Mouse (Mus musculus): ENCODE results near the gene Tmem104. TPM values are rescaled to one million over a fixed set of nuclear protein-coding genes. Genes with fewer than 3 reads are reported as not detected.

Gene Tmem104
- total RNA-seq, 2 experiments from 2014 or later = 9.5 to 9.6 TPM

- no peak for DNase-seq
- intact Hi-C loops (cut with DNase I) = loop anchor here (5.0 kb wide), 1 partner anchor 41 kb away; no protein-coding TSS in a partner anchor
These were observed 85.7 kb downstream of the Tmem104 start for GRCm38 (mm10) chr11:115272894-115273498.

DNA sequence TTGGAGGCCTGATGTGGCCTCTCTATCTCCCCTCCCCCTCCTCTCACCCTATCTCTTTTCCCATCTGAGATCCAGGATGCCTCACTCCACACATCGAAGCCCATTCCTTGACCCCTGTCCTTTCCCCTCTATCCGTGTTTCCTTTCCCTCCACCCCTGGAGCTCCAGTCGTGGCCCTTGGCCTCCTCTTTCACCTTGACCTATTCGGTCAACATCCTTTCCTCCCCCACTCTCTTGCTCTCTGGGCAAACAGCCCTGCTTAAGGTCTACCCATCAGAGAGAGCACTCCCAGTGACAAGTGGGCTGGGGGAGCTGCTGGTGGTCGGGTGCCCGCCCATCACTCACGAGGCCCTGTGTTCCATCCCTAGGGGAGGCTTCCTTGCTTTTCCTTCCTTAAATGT lies 86.4 kb downstream of the Tmem104 start:
- intact Hi-C loops (cut with DNase I) = loop anchor here (5.0 kb wide), 1 partner anchor 41 kb away; no protein-coding TSS in a partner anchor
- no peak for DNase-seq

DNA sequence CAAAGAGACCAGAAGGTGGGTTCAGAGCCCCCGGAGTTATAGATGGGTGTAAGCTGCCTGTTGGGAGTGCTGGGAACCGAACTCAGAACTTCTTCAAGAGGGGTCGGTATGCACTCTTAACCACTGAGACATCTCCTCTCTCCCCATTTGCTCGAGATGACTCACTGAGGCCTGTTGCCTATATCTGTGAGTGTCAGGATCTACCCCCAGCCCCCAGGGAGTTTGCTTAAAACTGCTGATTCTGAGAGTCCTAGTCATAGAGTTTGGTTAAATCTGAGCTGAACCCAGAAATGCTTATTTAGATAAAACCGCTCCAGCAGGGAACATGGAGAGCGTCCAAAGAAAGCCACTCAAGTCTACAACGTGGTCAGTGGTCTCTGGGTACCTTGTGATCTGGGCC lies 86.9 kb downstream of the Tmem104 start:
- DNase-seq = no peak
- intact Hi-C loops (cut with DNase I) = loop anchor here (5.0 kb wide), 1 partner anchor 42 kb away; no protein-coding TSS in a partner anchor

DNA sequence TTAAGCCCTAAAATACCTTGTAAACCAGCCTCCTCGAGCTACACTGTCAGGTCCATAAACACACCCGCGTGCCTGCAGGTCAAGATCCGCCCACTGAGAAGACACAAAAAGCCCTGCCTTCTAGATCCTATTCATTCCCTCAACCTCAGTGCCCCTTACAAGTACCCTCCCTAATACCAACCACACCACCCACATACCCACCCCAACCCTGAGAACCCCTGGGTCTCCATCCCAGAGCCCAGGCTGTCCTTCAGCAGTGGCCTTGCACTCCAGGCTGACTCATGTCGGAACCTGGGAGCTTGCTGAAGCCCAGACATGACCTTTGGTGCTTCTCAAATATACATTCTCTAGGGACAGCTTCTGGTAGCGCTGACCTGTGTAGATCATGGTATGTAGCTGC lies 87.5 kb downstream of the Tmem104 start:
- intact Hi-C loops (cut with DNase I) = loop anchor here (5.0 kb wide), 1 partner anchor 42 kb away; no protein-coding TSS in a partner anchor

GRCm38 (mm10) chr11:115275509-115275908 lies 88.2 kb downstream of the Tmem104 start:
- intact Hi-C loops (cut with DNase I) = no loop called here
- DNase-seq = no peak

More for the DNA sequence above, 87.5 kb downstream of the Tmem104 start:
- DNase-seq = no peak

GRCm38 (mm10) chr11:115275954-115276353 lies 88.7 kb downstream of the Tmem104 start:
- no peak for DNase-seq
- intact Hi-C loops (cut with DNase I) = no loop called here

DNA sequence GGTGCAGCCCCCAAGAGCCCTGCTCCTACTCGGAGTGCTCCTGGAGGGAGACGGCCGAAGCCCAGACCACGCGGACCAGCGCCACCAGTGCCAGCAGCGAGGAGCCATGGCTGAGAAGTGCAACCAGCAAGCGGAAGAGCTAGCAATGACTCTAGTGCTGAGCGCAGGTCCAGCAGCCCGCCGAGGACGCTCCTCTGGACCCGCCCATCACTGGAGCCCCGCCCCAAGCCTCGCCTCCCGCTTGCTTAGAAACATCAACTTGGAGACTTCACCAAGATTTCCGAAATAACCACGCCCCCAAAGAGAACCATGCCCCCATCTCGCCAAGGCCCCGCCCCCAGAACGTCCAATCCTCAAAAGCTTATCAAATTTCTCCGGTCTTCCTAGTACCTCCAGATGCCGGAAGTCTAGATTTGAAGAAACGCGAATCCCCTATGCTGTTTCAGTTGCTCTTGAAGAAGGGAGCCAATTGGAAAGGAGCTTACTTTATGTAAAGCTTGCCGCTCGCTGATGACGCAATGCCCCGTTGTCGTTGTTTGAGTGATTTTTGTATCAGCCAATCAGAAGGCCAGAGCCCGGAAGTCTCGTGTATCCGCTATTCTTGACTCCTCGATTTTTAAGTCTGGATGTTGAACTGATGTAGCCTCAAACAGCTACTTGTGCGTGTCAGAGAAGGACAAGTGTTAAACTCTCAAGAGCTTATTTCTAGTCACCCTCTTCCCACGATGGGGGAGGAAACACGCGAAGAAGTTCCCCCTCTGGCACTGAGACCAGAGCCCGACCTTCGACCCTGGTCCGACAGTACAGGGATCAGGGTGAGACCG lies 89.7 kb downstream of the Tmem104 start, which contains the start of gene Fdxr:
Fdxr (minus strand) TSS at position 271 of the 824 bp plus-strand sequence.
- intact Hi-C loops (cut with DNase I) = no loop called here
- peak; percentile 96 to 98 for DNase-seq

DNA sequence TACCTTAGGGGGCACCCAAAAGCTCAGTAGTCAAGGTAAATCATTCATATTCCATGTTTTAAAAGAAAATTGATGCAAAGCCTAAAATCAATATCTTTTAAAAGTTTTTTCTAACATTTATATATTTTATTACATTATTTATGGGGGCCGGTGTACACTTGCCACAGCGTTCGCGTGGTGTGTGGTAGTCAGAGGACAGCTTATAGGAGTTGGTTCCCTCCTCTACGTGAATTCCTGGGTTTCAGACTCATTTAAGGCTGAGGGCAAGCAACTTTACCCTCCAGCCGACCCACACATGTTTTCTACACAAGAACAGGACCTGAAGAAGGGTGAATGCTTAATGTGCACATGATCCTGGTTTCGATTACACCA lies 90.3 kb downstream of the Tmem104 start:
- DNase-seq = no peak
- intact Hi-C loops (cut with DNase I) = no loop called here

GRCm38 (mm10) chr11:115278176-115278575 lies 90.9 kb downstream of the Tmem104 start:
- intact Hi-C loops (cut with DNase I) = no loop called here
- no peak for DNase-seq

DNA sequence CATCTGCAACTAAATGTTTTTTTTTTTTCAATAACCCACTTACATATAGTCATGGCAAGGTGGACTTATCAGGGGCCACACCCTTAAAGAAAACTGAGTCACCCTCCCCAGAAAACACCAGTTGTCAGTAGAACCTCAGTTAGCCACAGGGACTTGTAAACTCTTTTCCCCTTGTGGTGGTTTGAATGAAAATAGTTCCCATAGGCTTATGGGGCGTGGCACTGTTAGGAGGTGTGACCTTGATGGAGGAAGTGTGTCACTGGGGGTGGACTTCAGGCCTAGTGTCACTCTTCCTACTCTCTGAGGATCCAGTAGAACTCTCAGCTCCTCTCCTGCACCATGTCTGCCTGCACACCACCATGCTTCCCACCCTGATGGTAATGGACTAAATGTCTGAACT lies 92.4 kb downstream of the Tmem104 start:
- intact Hi-C loops (cut with DNase I) = no loop called here
- no peak for DNase-seq

DNA sequence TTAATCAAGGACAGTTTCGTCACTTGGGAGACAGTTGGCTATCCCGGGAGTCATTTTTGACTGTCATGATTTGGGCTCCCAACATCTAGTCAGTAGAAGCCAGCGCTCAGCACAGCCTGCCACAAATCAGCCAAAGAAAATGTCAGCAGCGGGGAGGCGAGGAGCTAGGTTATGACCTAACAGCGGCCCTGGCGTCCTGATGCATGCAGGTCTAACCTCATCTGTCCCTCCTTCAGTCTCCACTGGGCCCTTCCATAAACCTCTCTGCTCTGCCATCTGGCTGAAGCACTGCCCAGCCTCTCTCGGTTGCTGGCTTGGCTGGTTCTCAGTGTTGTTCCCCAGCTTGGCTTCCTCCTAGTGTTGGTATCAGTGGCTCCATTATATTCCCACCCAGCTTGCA lies 95.0 kb downstream of the Tmem104 start:
- peak; percentile 45 to 48 for DNase-seq
- intact Hi-C loops (cut with DNase I) = no loop called here

GRCm38 (mm10) chr11:115282723-115283485 lies 95.6 kb downstream of the Tmem104 start:
- DNase-seq = no peak
- intact Hi-C loops (cut with DNase I) = no loop called here

DNA sequence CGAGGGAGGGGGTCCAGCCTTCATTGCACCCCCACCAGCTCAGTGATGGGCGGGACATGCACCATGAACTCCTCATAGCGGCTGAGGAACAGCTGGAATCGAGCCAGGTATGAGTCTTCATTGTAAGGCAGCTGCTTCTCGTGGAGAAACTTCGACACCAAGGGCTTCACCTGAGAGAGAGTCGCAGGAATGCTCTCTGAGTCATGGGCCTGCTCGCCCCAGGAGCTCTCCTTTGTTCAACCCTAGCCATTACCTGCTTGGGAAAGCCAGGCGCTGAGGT lies 96.1 kb downstream of the Tmem104 start:
- intact Hi-C loops (cut with DNase I) = no loop called here
- DNase-seq = no peak

DNA sequence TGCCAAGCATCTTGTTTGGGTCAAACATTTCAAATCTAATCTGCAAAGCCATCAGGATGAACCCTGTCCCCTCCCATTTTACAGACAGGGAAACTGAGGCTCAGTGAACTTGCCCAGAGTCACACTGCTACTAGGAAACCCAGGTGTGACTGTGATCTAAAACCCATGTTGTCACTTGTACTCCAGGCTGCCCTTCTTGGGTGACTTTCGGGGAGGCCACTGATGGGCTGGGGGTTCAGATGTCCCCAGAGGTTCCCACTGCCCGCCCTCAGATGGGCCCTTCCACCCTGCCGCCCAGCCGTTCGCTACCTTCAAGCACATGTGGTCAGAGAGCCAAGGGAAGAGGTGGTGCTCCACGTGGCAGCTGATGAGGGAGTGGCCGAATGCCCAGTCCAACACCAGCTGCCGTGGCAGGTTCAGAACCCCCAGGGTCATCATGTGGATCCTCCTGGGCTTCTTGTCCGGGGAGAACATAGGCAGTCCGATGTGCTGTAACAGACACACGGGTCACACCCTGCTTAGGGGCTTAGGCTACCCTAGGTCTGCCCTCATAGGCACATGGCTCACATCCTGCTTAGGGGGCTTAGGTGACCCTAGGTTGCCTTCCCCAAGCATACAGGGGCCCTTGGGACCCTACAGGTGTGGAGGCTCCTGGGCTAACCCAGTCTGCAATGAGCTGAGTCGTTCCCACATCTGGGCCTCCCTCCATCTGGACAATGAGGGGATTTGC lies 96.8 kb downstream of the Tmem104 start:
- no peak for DNase-seq
- intact Hi-C loops (cut with DNase I) = no loop called here

- intact Hi-C loops (cut with DNase I) = no loop called here
- DNase-seq = no peak
These were observed 98.0 kb downstream of the Tmem104 start for GRCm38 (mm10) chr11:115285282-115285681.

DNA sequence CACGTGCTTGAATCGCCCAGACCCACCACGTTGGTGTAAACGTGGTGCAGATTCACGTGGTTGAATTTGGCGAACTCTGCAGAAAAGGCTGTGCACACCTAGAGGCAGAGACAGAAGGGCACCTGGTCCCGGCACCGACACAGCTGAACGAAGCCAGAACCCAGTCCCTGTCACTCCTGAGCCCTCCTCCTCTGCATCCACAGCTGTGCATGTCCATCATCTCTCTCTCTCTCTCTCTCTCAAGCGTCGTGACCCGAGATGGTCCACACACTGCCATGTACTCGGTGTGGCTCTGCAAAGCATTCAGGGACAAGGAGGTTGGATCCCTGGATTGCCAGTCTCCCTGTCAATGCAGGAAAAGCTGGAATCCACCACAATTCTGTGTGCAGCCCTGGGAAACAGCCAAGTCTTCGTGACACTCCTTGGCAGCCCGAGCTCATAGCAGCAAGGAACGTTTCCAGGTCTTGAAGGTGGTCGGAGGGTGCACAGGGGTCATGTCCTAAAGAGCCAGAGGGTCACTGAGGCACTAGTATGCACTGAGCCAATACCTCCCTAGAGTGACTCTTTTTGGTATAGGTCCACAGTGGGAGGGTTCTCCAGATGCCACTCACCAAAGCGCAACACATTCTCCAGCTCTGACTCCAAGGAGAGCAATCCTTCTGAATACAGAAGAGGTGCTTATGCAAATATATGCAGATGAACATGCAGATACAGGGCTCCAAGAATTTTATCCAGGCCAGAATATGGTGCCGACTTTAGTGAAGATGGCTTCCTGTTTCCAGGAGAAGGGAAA lies 99.1 kb downstream of the Tmem104 start:
- DNase-seq = no peak
- intact Hi-C loops (cut with DNase I) = no loop called here

DNA sequence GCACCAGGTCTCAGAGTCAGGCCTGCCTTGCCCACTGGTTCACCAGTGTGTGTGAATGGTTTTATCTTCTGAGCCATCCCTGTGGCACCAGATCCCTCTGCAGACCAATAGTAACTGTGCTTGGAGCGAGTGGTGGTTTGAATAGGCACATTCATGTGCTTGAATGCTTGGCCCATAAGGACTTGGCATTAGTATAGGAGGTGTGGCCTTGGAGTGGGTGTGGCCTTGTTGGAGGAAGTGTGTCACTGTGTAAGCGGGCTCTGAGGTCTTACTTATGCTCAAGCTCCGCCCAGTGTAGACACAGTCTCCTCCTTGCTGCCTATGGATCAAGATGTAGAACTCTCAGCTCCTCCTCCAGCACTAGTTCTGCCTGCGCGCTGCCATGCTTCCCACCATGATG lies 100.1 kb downstream of the Tmem104 start:
- intact Hi-C loops (cut with DNase I) = no loop called here
- DNase-seq = no peak

DNA sequence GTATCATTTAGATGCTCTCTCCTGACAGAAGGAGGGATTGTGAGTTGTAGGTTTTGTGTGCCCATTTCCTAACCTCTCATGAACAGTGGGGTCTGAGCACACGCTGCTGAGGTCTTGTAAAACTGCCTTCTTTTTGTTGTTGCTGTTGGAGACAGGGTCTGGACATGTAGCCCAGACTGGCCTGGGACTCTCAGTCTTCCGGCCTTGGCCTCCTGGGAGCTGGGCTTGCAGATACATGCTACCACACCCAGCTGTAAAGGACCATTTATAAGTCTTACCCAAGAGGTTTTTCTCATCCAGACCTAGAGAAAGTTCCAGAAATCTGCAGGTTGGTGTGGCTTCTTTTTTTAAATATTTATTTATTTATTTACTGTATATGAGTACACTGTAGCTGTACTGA lies 101.0 kb downstream of the Tmem104 start:
- intact Hi-C loops (cut with DNase I) = no loop called here
- no peak for DNase-seq

DNA sequence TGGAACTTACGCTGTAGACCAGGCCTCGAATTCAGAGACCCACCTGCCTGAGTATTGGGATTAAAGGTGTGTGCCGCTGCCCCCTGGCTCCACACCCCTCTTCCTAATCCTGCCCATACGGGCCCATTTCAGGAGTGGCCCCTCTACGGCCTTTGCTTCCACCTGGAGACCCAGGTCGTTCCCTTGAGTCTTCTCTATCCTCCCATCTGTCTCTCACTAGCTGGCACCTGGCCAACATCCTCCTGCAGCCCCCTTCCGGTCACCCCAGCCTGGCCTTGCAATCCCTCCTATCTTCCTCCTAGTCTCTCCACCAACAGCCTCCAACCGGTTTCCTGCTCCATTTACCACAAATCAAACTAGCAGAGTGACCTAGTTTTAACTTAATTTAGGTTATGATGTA lies 102.6 kb downstream of the Tmem104 start:
- DNase-seq = no peak
- intact Hi-C loops (cut with DNase I) = no loop called here

DNA sequence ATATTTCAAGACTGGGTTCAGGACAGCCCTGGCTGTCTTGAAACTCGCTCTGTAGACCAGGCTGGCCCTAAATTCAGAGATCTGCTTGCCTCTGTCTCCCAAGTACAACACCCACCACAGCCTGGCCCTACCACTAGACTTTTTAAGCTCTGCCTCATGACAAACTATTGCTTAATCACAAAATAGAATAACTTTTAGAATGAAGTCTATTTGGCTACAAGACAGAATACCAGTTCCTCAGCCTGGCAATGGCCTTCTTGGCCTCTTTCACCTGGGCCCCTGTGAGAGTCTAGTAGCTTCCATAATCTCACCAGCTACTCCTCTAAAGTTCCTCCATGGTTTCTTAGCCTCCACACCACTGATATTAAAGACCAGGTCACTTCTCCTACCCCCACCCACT lies 103.0 kb downstream of the Tmem104 start:
- intact Hi-C loops (cut with DNase I) = no loop called here

More for the DNA sequence above, 103.0 kb downstream of the Tmem104 start:
- DNase-seq = no peak
